Mouse (Mus musculus) midbrain, embryonic 13.5 days (tissue): ENCODE measurements around the gene Sgk2. TPM values are rescaled to one million over a fixed set of nuclear protein-coding genes. Genes with fewer than 3 reads are reported as not detected.

Source experiments
- polyA plus RNA-seq: library from polyadenylated mRNA; unstranded; fragments of >200 nt; fragmentation: Nextera tagmentation; extraction: Ambion mirVana; gene quantifications from 2 replicates; pipeline ENCODE4 v1.2.1, GENCODE M21; 2015

Gene Sgk2
- polyA plus RNA-seq, 1 experiment from 2014 or later: not detected

Other genes starting within 250 kb of the Sgk2 start
- 196 and 204 TPM in 2 replicates for gene Srsf6, start 55.8 kb upstream of the Sgk2 start, polyA plus RNA-seq
- 0.39 and 0.57 TPM in 2 replicates for gene L3mbtl1, start 43.9 kb upstream of the Sgk2 start, polyA plus RNA-seq
- gene Ift52, start 30.0 kb downstream of the Sgk2 start, polyA plus RNA-seq: 47.0 and 48.5 TPM in 2 replicates
- 10.8 and 12.4 TPM in 2 replicates for gene Mybl2, start 67.4 kb downstream of the Sgk2 start, polyA plus RNA-seq
- gene Gtsf1l, start 100.5 kb downstream of the Sgk2 start, polyA plus RNA-seq: not detected in 2 replicates
- 38.8 and 44.2 TPM in 2 replicates for gene Tox2, start 215.8 kb downstream of the Sgk2 start, polyA plus RNA-seq